Mouse (Mus musculus): ENCODE results near the gene Dhodh. TPM values are rescaled to one million over a fixed set of nuclear protein-coding genes. Genes with fewer than 3 reads are reported as not detected.
A peak's percentile ranks its signal among the peaks of the same experiment; 100 is the strongest.

Gene Dhodh
- total RNA-seq, 4 experiments from 2014 or later = 21.3 to 36.2 (median 25.7) TPM

DNA sequence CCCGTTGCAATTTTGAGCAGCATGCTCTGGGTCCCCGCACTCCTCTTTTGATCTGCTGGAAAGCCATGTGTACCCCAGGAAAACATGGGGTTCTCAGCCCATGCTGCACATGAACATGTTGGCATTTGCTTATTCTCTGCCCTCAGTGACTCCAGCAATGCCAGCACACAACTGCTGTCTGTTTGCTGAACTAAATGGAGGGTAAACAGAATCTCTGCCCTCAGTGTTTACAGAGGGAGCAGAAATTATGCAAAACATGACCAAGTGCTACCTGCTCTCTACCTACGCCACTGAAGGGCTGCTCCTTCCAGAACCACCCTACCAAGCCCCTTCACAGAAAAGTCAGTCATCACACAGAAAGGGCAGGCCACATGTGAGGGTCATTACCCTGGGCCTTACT lies 23.6 kb downstream of the Dhodh start:
- no peak for DNase-seq

DNA sequence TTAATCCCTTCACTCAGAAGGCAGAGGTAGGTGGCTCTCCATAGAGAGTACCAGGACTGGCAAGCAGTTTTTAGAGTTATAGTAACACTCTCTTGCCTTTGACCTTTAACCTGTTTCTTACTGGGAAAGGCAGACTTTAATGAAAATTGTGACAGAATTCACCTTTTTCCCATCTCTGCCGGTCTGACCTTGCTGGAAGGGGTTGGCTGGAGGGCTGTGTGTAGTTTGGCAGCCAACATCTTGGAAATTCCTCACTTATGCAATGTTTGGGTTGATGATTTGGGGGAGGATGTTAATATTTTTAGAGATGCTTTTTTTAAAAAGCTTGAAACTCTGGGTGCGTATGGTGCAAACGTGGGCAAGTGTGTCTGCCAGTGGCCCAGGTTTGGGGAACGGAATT lies 24.2 kb downstream of the Dhodh start:
- no peak for DNase-seq

DNA sequence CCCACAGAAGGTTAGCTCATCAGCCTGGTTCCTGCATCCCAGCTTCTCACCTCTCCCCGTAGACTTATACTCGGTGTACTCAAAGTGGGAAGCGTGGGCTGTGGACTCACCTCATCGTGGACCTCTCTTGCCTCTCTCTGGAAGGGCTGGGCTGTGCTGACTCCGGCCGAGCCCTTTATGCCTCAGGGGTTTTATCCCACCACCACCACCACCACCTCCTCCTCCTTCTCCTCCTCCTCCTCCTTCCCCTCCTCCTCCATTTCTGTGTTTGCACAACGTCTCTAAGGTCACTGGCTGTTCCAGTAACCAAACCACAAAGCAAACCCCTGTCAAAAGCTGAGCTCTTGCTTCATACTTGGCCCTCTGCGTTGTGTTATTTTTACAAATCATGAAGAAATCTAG lies 29.6 kb downstream of the Dhodh start, which contains the start of gene Hp:
TSS of gene Hp (minus strand) at position 273 of the 402 bp plus-strand sequence.
- DNase-seq = no peak

DNA sequence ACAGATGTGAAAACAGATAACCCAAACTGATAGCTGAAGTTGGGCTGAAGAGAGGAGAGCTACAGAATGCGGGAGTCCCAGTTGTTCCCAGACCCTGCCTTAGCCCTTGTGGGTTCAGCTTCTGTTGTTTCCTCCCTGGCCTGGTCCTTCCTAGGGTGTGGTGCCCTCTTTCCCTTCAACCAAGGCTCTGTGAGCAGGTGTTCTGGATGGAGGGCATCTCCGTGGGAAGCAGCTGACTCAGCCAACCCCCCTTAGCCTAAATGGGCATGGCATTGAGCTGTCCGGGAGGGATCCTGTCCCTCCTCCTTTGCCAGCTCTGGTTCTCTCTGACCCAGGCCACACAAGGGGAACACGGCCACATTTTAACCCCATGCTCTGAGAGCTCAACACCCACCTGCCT lies 32.2 kb downstream of the Dhodh start:
- DNase-seq = no peak

DNA sequence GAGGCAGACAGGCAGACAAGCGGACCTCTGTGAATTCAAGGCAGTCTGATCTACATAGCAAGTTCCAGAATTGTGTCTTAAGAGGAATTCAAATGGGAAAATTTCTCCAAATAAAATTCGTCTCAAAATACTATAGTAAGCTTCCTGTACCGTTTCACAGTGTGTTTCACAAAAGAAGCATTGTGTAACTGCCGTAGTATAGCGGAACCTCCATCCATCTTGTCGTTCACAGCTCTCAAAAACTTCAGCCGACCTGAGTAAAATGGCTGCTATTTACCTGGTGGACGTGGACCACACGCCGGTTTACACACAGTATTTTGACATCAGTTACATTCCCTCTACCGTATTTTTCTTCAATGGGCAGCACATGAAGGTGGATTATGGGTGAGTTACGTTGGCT lies 37.3 kb downstream of the Dhodh start:
- DNase-seq = no peak

DNA sequence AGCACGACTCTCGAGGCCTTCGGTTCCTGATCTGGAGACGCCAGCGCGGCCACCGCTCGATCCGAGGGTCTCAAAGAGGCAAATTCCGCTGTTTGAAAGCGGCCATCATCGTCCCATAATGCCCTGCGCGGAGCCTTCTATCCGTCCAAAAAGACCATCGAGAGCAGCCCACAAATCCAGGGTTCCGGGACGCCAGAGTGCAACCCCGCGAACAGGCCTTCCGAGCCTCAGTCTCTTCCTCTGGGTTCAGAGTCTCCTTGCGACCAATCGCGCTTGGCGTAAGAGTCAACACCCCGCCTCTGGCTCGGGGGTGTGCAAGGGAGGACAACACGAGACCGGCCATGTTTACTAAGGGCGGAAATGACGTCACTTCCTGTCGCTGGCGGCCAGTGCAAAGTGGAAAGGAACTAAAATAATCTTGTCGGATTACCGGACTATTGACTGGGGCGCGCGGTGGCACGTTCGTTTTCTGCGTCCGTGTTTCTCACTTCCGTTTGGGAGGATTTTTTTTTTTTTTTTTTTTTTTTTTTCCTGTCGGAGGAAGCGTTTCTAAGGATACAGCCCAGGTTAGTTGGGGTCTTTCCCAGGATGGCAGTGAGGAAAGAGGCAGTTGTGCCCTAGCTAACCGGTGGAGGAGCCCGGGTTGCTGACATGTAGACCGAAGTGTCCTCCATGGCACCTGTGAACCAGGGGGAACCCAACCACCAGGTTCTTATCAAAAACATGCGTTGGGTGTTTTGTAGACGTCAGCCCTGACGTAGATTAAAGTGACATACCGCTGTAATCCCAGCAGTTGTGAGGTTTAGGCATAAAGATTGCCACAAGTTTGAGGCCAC lies 42.8 kb downstream of the Dhodh start, which contains the start of the genes Dhx38 and Txnl4b:
TSS of gene Dhx38 (minus strand) at position 364 of the 836 bp plus-strand sequence.
TSS of gene Txnl4b (plus strand) at position 395 of the 836 bp plus-strand sequence.
- DNase-seq = peak; percentile 99

DNA sequence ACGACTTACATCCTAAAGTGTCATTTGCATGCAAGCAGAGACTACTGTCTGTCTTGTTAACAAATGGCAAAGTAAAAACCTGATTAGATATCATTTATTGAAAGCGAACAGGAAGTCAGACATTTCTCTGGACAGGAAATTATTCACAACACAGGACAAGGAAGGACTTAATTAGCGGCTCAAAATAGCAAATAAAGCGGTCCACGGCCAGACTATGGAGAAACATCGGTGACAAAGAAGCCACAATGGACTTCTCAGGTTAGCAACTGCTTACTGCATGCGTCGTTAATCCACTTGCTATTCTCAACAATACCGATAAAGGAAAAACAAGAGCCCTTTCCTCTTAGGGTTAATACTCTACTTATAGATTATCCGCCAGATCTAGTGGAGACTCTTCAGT lies 43.7 kb downstream of the Dhodh start:
- no peak for DNase-seq

DNA sequence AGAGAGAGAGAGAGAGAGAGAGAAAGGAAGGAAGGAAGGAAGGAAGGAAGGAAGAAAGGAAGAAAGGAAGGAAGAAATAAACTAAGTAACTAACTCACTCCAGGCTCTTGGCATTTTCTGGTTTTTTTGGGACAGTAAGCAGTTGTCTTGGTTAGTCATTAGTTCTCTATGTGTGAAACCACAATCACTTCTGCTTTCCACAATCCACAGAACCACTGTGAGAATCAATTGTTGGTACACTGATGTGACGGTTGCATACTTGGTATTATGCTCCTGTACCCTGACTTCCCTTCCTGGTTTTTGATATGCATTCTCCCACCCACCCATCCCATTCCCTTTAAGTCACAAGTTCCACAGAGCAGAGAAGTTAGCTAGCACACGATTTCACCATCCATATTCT lies 44.6 kb downstream of the Dhodh start:
- DNase-seq = no peak

GRCm38 (mm10) chr8:109551663-109552062 lies 56.8 kb downstream of the Dhodh start:
- no peak for DNase-seq

DNA sequence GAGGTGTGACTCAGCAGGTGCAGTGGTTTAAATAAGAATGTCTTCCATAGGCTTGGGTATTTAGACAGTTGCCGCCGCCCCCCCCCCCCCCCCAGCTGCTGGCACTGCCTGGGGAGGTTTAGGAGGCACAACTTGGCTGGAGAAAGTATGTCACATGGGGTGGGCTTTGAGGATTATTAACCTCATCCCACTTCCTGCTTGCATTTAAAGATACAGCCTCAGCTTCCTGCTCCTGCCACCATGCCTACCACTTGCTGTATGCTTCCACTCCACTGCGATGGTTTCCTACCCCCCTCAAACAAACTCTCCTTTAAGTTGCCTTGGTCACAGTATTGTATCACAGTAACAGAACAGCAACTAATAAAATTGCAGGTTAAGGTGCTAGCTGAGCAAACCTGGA lies 64.4 kb downstream of the Dhodh start:
- no peak for DNase-seq

DNA sequence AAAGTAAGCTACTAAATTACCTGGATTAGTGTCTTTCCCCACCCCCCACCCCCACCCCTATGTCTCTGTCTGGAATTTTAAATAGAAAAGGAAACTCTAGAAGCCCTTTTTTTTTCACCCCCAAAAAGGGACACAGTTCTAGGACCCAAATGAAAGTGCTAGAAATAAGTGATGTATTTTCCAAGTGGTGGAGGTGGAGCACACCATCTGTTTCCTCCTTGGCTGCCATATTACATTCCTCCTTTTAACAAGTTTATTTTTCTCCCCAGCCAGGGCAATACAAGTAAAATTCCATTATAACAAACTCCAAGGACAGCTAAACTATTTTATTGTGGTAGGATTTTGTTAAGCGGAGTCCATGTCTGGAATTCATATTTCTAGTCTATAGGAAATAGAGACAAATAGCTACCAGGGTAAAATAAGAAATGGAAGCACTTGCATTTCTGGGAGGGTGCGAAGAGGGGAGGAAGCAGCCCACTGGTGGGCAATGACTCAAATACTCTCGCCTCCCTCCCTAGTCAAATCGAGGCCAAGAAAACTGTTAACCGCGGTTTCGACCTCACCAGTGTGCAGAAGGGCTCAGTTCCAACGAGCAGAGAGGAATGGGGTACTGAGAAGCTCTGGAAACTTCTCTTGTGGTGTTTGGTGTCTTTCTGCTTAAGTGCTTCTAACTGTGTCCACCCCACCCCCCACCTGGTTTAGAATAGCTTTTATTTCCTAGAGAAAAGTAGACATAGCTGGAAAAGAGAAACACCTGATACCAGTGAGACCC lies 65.5 kb downstream of the Dhodh start:
- DNase-seq = no peak

DNA sequence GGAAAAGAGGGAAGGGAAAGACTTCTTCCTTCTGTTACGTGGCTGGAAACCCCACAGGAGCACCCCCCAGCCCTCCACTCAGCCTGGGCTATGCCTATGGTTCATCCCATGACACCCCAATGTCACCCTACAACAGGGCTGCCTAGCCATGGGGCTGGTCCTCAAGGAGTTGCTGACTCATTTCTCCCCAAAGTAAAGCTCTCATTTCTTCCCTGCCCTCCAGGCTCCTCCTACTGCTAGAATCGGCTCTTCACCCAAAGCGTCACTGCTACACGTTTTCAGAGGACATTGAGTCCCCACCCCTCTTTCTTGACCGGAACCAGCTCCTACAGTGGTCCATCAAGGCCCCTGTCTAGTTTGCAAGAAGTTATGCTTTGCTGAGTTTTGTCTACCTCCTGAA lies 66.3 kb downstream of the Dhodh start:
- DNase-seq = no peak

Other genes with a start within 250 kb of the Dhodh start
- gene Pmfbp1, start 114.6 kb downstream of the Dhodh start, total RNA-seq (2022) = not detected
- gene Dhx38, start 42.8 kb downstream of the Dhodh start, total RNA-seq (2022) = 10 to 100 TPM; 22.3 to 28.5 (median 25.2) TPM
- 10 to 100 TPM; 10.3 to 12.7 (median 11.9) TPM for gene Txnl4b, start 42.8 kb downstream of the Dhodh start, total RNA-seq (2022)
- 100 to 1,000 TPM in 1 of 4 experiments, 10 to 100 TPM in 3; 66.0 to 260 (median 87.5) TPM for gene Hp, start 29.5 kb downstream of the Dhodh start, total RNA-seq (2022)
- gene Pkd1l3, start 5.8 kb upstream of the Dhodh start, total RNA-seq (2022) = under 1 TPM in 3 of 4 experiments, not detected in 1; 0.03 to 0.17 (median 0.06) TPM
- gene Ist1, start 84.6 kb upstream of the Dhodh start, total RNA-seq (2022) = 100 to 1,000 TPM in 1 of 4 experiments, 10 to 100 TPM in 3; 85.7 to 100 (median 97.0) TPM
- gene Zfp821, start 96.9 kb upstream of the Dhodh start, total RNA-seq (2022) = 10 to 100 TPM in 3 of 4 experiments, 1 to 10 TPM in 1; 9.5 to 15.8 (median 12.4) TPM
- 10 to 100 TPM; 42.1 to 57.0 (median 46.1) TPM for gene Atxn1l, start 129.1 kb upstream of the Dhodh start, total RNA-seq (2022)
- 100 to 1,000 TPM in 1 of 4 experiments, 10 to 100 TPM in 3; 76.0 to 103 (median 90.0) TPM for gene Ap1g1, start 169.9 kb upstream of the Dhodh start, total RNA-seq (2022)